Mouse (Mus musculus) thymus, adult 2 months (tissue): Measurements from ENCODE around the gene Mical2.
A peak's percentile ranks its signal among the peaks of the same experiment; 100 is the strongest.

ENCODE experiments used
- CTCF ChIP-seq: fragments of 200-500 bp; IDR thresholded peaks from 2 replicates; pipeline ENCODE4 v1.5.1; 2012; ENCODE audit warnings: mild to moderate bottlenecking, control low read depth, low read length, moderate library complexity, borderline replicate concordance; ENCODE audit not compliant: control insufficient read depth, poor library complexity, insufficient read depth; ENCODE audit errors: extremely low read depth
- POLR2A ChIP-seq: fragments of 200-500 bp; IDR thresholded peaks from 2 replicates; pipeline ENCODE4 v1.6.1; 2012; ENCODE audit warnings: mild to moderate bottlenecking, low read length, control low read depth, moderate library complexity; ENCODE audit not compliant: control insufficient read depth, poor library complexity, insufficient read depth; ENCODE audit errors: extremely low read depth

- peak; percentile 65; the same call in 1 of the 2 replicates for TF ChIP-seq CTCF
- TF ChIP-seq POLR2A, result no peak
These were observed 174.5 kb downstream of the Mical2 start for GRCm38 (mm10) chr7:112400175-112400574.
